Mouse (Mus musculus): ENCODE measurements around the gene Tars2. TPM values are rescaled to one million over a fixed set of nuclear protein-coding genes. Genes with fewer than 3 reads are reported as not detected.
"Not testable (repeated sequence)": the region's sequence is repeated elsewhere in the genome, so short reads cannot be mapped to it uniquely, and the experiment has no call there.

Gene Tars2
- polyA plus RNA-seq (2014; fragmentation: Nextera tagmentation; extraction: Ambion mirVana), result 47.5 and 52.3 TPM in 2 replicates

- no peaks in the 10 kb centered on the region for H3K9me3 ChIP-seq (ENCODE audit: low read depth, low read length)
- no peaks in the 10 kb centered on the region for H3K27me3 ChIP-seq (ENCODE audit: insufficient read depth, low read length)
- no peak for TF ChIP-seq CTCF (IDR thresholded peaks at IDR 0.05; ENCODE audit: low read depth)
- WGBS, result 76% methylated on average over 6 of the region's 6 CpGs
- H3K4me1 ChIP-seq (ENCODE audit: insufficient read depth), result no peaks in the 10 kb centered on the region
- no peak within 1 kb of the TSS for H3K27ac ChIP-seq (ENCODE audit: low read depth)
- H3K4me2 ChIP-seq, result no peak within 1 kb of the TSS
- H3K4me3 ChIP-seq (ENCODE audit: low read depth, low read length), result no peak within 1 kb of the TSS
- ATAC-seq (ENCODE audit: insufficient read depth), result no peak
- no peak within 1 kb of the TSS for H3K9ac ChIP-seq
- H3K36me3 ChIP-seq (ENCODE audit: insufficient read depth), result peaks cover 19% of the 10 kb centered on the region
- DNase-seq, result no peak
These were observed at the start of gene Tars2 for GRCm38 (mm10) chr3:95760106-95760505. Gene Tars2 (minus strand): TSS chr3:95760206.

GRCm38 (mm10) chr3:95808384-95808783 lies 48.4 kb upstream of the Tars2 start:
- Histone ChIP-seq H3K4me2 (no peak overlapping the region), H3K9ac (no peak overlapping the region), H3K4me1 (ENCODE audit: insufficient read depth) (no peaks in the 10 kb centered on the region), H3K27ac (ENCODE audit: low read depth) (no peak overlapping the region), H3K4me3 (ENCODE audit: low read depth, low read length) (no peak overlapping the region), H3K9me3 (ENCODE audit: low read depth, low read length) (no peaks in the 10 kb centered on the region), H3K36me3 (ENCODE audit: insufficient read depth) (peaks cover 16% of the 10 kb centered on the region; the same call in 1 of the 2 replicates), H3K27me3 (ENCODE audit: insufficient read depth, low read length) (no peaks in the 10 kb centered on the region)
- ATAC-seq (ENCODE audit: insufficient read depth) (no peak), DNase-seq (no peak)
- 46% methylated on average over 2 of the region's 2 CpGs for WGBS
- TF ChIP-seq CTCF (IDR thresholded peaks at IDR 0.05; ENCODE audit: low read depth), result no peak

GRCm38 (mm10) chr3:95807630-95808029 lies 47.6 kb upstream of the Tars2 start:
- not testable (repeated sequence) for H3K4me1 ChIP-seq (ENCODE audit: insufficient read depth); H3K9me3 ChIP-seq (ENCODE audit: low read depth, low read length); H3K4me2 ChIP-seq; H3K27ac ChIP-seq (ENCODE audit: low read depth); DNase-seq; H3K4me3 ChIP-seq (ENCODE audit: low read depth, low read length); ATAC-seq (ENCODE audit: insufficient read depth); H3K9ac ChIP-seq; H3K27me3 ChIP-seq (ENCODE audit: insufficient read depth, low read length)
- H3K36me3 ChIP-seq (ENCODE audit: insufficient read depth), result peaks cover 16% of the 10 kb centered on the region; the same call in 1 of the 2 replicates
- WGBS, result 99% methylated on average over 3 of the region's 6 CpGs

GRCm38 (mm10) chr3:95806677-95807076 lies 46.7 kb upstream of the Tars2 start:
- no peak for ATAC-seq (ENCODE audit: insufficient read depth)
- no peak overlapping the region for H3K27ac ChIP-seq (ENCODE audit: low read depth)
- WGBS, result 59% methylated on average over 1 of the region's 1 CpGs
- H3K4me1 ChIP-seq (ENCODE audit: insufficient read depth), result no peaks in the 10 kb centered on the region
- no peak for DNase-seq
- no peak overlapping the region for H3K4me2 ChIP-seq
- H3K36me3 ChIP-seq (ENCODE audit: insufficient read depth), result peaks cover 16% of the 10 kb centered on the region; the same call in 1 of the 2 replicates
- H3K9ac ChIP-seq, result no peak overlapping the region
- no peaks in the 10 kb centered on the region for H3K9me3 ChIP-seq (ENCODE audit: low read depth, low read length)
- H3K27me3 ChIP-seq (ENCODE audit: insufficient read depth, low read length), result no peaks in the 10 kb centered on the region
- TF ChIP-seq CTCF (IDR thresholded peaks at IDR 0.05; ENCODE audit: low read depth), result no peak
- H3K4me3 ChIP-seq (ENCODE audit: low read depth, low read length), result no peak overlapping the region

GRCm38 (mm10) chr3:95803851-95804250 lies 43.8 kb upstream of the Tars2 start:
- H3K4me3 ChIP-seq (ENCODE audit: low read depth, low read length), result no peak overlapping the region
- no peaks in the 10 kb centered on the region for H3K9me3 ChIP-seq (ENCODE audit: low read depth, low read length)
- ATAC-seq (ENCODE audit: insufficient read depth), result no peak
- no peaks in the 10 kb centered on the region for H3K4me1 ChIP-seq (ENCODE audit: insufficient read depth)
- 93% methylated on average over 4 of the region's 4 CpGs for WGBS
- H3K9ac ChIP-seq, result no peak overlapping the region
- no peaks in the 10 kb centered on the region for H3K27me3 ChIP-seq (ENCODE audit: insufficient read depth, low read length)
- peaks cover 14% of the 10 kb centered on the region; the same call in 1 of the 2 replicates for H3K36me3 ChIP-seq (ENCODE audit: insufficient read depth)
- H3K4me2 ChIP-seq, result no peak overlapping the region
- H3K27ac ChIP-seq (ENCODE audit: low read depth), result no peak overlapping the region
- DNase-seq, result no peak
- no peak for TF ChIP-seq CTCF (IDR thresholded peaks at IDR 0.05; ENCODE audit: low read depth)

GRCm38 (mm10) chr3:95798756-95799155 lies 38.8 kb upstream of the Tars2 start:
- Histone ChIP-seq H3K27ac (ENCODE audit: low read depth) (no peak overlapping the region), H3K27me3 (ENCODE audit: insufficient read depth, low read length) (no peaks in the 10 kb centered on the region), H3K4me2 (no peak overlapping the region), H3K9ac (no peak overlapping the region), H3K36me3 (ENCODE audit: insufficient read depth) (no peaks in the 10 kb centered on the region), H3K9me3 (ENCODE audit: low read depth, low read length) (no peaks in the 10 kb centered on the region), H3K4me3 (ENCODE audit: low read depth, low read length) (no peak overlapping the region), H3K4me1 (ENCODE audit: insufficient read depth) (no peaks in the 10 kb centered on the region)
- no peak for TF ChIP-seq CTCF (IDR thresholded peaks at IDR 0.05; ENCODE audit: low read depth)
- WGBS, result 77% methylated on average over 4 of the region's 4 CpGs
- DNase-seq (no peak), ATAC-seq (ENCODE audit: insufficient read depth) (no peak)

GRCm38 (mm10) chr3:95794299-95794698 lies 34.3 kb upstream of the Tars2 start:
- no peak overlapping the region for H3K27ac ChIP-seq (ENCODE audit: low read depth)
- WGBS, result 89% methylated on average over 1 of the region's 1 CpGs
- no peaks in the 10 kb centered on the region for H3K9me3 ChIP-seq (ENCODE audit: low read depth, low read length)
- H3K4me2 ChIP-seq, result no peak overlapping the region
- no peak for TF ChIP-seq CTCF (IDR thresholded peaks at IDR 0.05; ENCODE audit: low read depth)
- DNase-seq (no peak), ATAC-seq (ENCODE audit: insufficient read depth) (no peak)
- no peak overlapping the region for H3K9ac ChIP-seq
- no peaks in the 10 kb centered on the region for H3K4me1 ChIP-seq (ENCODE audit: insufficient read depth)
- no peaks in the 10 kb centered on the region for H3K27me3 ChIP-seq (ENCODE audit: insufficient read depth, low read length)
- H3K4me3 ChIP-seq (ENCODE audit: low read depth, low read length), result no peak overlapping the region
- H3K36me3 ChIP-seq (ENCODE audit: insufficient read depth), result peaks cover 2% of the 10 kb centered on the region; the same call in 1 of the 2 replicates

GRCm38 (mm10) chr3:95793662-95794061 lies 33.7 kb upstream of the Tars2 start:
- no peak for ATAC-seq (ENCODE audit: insufficient read depth)
- H3K36me3 ChIP-seq (ENCODE audit: insufficient read depth), result peaks cover 6% of the 10 kb centered on the region; the same call in 1 of the 2 replicates

More at GRCm38 (mm10) chr3:95793662-95794061, 33.7 kb upstream of the Tars2 start:
- no peak overlapping the region for H3K27ac ChIP-seq (ENCODE audit: low read depth)
- H3K4me2 ChIP-seq, result no peak overlapping the region
- no peaks in the 10 kb centered on the region for H3K4me1 ChIP-seq (ENCODE audit: insufficient read depth)
- H3K4me3 ChIP-seq (ENCODE audit: low read depth, low read length), result no peak overlapping the region
- no peak for DNase-seq
- TF ChIP-seq CTCF (IDR thresholded peaks at IDR 0.05; ENCODE audit: low read depth), result no peak
- H3K9me3 ChIP-seq (ENCODE audit: low read depth, low read length), result no peaks in the 10 kb centered on the region
- WGBS, result 65% methylated on average over 2 of the region's 2 CpGs
- no peak overlapping the region for H3K9ac ChIP-seq
- no peaks in the 10 kb centered on the region for H3K27me3 ChIP-seq (ENCODE audit: insufficient read depth, low read length)
